Mouse (Mus musculus) limb, embryonic 13.5 days (tissue): Measurements from ENCODE around the gene Vmn1r2. TPM values are rescaled to one million over a fixed set of nuclear protein-coding genes. Genes with fewer than 3 reads are reported as not detected.

ENCODE experiments used
- polyA plus RNA-seq: library from polyadenylated mRNA; unstranded; fragments of >200 nt; fragmentation: Nextera tagmentation; extraction: Ambion mirVana; gene quantifications from 2 replicates; pipeline ENCODE4 v1.2.1, GENCODE M21; 2015

The Vmn1r2 gene
- polyA plus RNA-seq, 1 experiment from 2014 or later, result not detected

Other genes starting within 250 kb of the Vmn1r2 start
- gene Vmn1r3, start 18.0 kb downstream of the Vmn1r2 start, polyA plus RNA-seq, result not detected in 2 replicates